Mouse (Mus musculus) intestine, embryonic 15.5 days (tissue): ENCODE data around the gene Dus2. TPM values are rescaled to one million over a fixed set of nuclear protein-coding genes. Genes with fewer than 3 reads are reported as not detected.

Experiments used
- ATAC-seq: fragments of 200-750 bp; cut with Nextera tagmentation; 2 replicates; pipeline ENCODE4 v1.8.0; 2017; ENCODE audit warnings: moderate TSS enrichment, moderate library complexity
- H3K27ac ChIP-seq: fragments of 300-500 bp; sonication (generic); 2 replicates; pipeline ENCODE4 v1.5.1; 2015; ENCODE audit warnings: mild to moderate bottlenecking, inconsistent platforms
- H3K27me3 ChIP-seq: fragments of 300-500 bp; sonication (generic); replicated peaks from 2 replicates; pipeline ENCODE4 v1.6.1; 2015; ENCODE audit warnings: inconsistent platforms
- H3K36me3 ChIP-seq: fragments of 300-500 bp; sonication (generic); 2 replicates; pipeline ENCODE4 v1.6.1; 2015; ENCODE audit warnings: inconsistent platforms
- H3K4me1 ChIP-seq: fragments of 300-500 bp; sonication (generic); replicated peaks from 2 replicates; pipeline ENCODE4 v1.6.1; 2015; ENCODE audit warnings: inconsistent platforms
- H3K4me2 ChIP-seq: fragments of 300-500 bp; sonication (generic); replicated peaks from 2 replicates; pipeline ENCODE4 v1.6.1; 2015; ENCODE audit warnings: mild to moderate bottlenecking, inconsistent platforms
- H3K4me3 ChIP-seq: fragments of 300-500 bp; sonication (generic); replicated peaks from 2 replicates; pipeline ENCODE4 v1.5.1; 2015; ENCODE audit warnings: inconsistent platforms
- H3K9ac ChIP-seq: fragments of 300-500 bp; sonication (generic); 2 replicates; pipeline ENCODE4 v1.6.1; 2015; ENCODE audit warnings: inconsistent platforms
- H3K9me3 ChIP-seq: fragments of 300-500 bp; sonication (generic); 2 replicates; pipeline ENCODE4 v1.6.1; 2016; ENCODE audit warnings: inconsistent platforms
- WGBS: fragments of 180-500 bp; shearing (Covaris S2); methylation state at CpG from one replicate; pipeline ENCODE4 v1.1.7; 2015; 5-methylcytosine and 5-hydroxymethylcytosine counted together
- polyA plus RNA-seq: library from polyadenylated mRNA; unstranded; fragments of >200 nt; fragmentation: Nextera tagmentation; extraction: Ambion mirVana; gene quantifications from 2 replicates; pipeline ENCODE4 v1.2.1, GENCODE M21; 2015

Gene Dus2
- polyA plus RNA-seq, 1 experiment from 2014 or later: 16.2 TPM

DNA sequence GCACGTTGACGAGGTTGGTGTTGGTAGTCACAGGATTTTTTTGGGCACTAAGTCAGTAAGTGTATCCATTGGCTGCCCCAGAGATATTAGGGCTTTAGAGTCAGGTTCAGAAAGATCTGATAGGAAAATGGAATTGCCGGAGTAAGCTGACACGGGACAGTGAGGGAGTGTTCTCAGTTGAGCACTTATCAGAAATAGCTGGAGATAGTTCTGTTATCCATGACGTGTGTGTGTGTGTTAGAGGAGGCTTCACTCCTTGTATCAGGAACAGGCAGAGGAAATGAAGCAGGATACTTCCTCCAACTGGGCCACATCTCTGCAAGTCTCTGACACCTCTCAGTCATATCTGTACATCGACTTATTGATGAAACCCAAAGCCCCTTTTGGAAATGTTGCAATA is 25.1 kb downstream of the Dus2 start:
- Histone ChIP-seq H3K4me2 (no peak overlapping the region), H3K9ac (no peak overlapping the region), H3K27ac (no peak overlapping the region), H3K4me1 (no peaks in the 10 kb centered on the region), H3K4me3 (no peak overlapping the region), H3K9me3 (no peaks in the 10 kb centered on the region), H3K27me3 (no peaks in the 10 kb centered on the region), H3K36me3 (0 out of 2 replicates have a peak, but pooled peaks cover 2% of the 10 kb centered on the region)
- no peak for ATAC-seq
- WGBS: 90% methylated on average over 6 of the region's 6 CpGs

- H3K27me3 ChIP-seq: no peaks in the 10 kb centered on the region
- H3K4me2 ChIP-seq: no peak overlapping the region
- no peak overlapping the region for H3K4me3 ChIP-seq
- no peak overlapping the region for H3K9ac ChIP-seq
- ATAC-seq: no peak
- 89% methylated on average over 7 of the region's 7 CpGs for WGBS
- no peaks in the 10 kb centered on the region for H3K4me1 ChIP-seq
- H3K36me3 ChIP-seq: 0 out of 2 replicates have a peak, but pooled peaks cover 3% of the 10 kb centered on the region
- no peak overlapping the region for H3K27ac ChIP-seq
- H3K9me3 ChIP-seq: no peaks in the 10 kb centered on the region
These were observed 26.0 kb downstream of the Dus2 start for GRCm38 (mm10) chr8:106017130-106017529.

- Histone ChIP-seq H3K9ac (no peak overlapping the region), H3K27ac (no peak overlapping the region), H3K4me3 (no peak overlapping the region), H3K36me3 (0 out of 2 replicates have a peak, but pooled peaks cover 3% of the 10 kb centered on the region), H3K9me3 (no peaks in the 10 kb centered on the region), H3K4me2 (no peak overlapping the region), H3K4me1 (no peaks in the 10 kb centered on the region), H3K27me3 (no peaks in the 10 kb centered on the region)
- no peak for ATAC-seq
- WGBS: 87% methylated on average over 3 of the region's 3 CpGs
These were observed 26.9 kb downstream of the Dus2 start for GRCm38 (mm10) chr8:106018039-106018438.

DNA sequence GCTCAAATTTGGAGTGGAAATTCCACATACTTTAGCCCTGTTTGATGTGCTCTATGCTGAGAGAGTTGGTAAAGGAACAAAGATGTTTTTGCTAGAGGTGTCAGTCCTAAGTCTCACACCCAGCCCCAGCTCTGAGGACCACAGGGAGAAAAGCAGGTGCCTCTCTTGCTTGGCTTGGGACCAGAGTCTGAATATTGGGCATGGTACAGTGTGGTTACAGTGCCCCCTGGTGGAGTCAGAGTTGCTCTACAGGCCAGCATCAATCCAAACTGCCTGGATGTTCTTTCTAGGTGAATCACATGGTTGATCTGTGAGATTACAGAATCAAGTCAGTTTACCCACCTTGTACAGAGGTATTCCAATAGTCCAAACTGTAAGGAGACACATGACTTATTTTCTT is 31.3 kb downstream of the Dus2 start:
- no peaks in the 10 kb centered on the region for H3K9me3 ChIP-seq
- no peak overlapping the region for H3K4me2 ChIP-seq
- H3K36me3 ChIP-seq: peaks cover 5% of the 10 kb centered on the region; the same call in 1 of the 2 replicates
- no peak overlapping the region for H3K9ac ChIP-seq
- ATAC-seq: peak; percentile 53; the same call in 1 of the 2 replicates
- H3K4me1 ChIP-seq: no peaks in the 10 kb centered on the region
- H3K27ac ChIP-seq: no peak overlapping the region
- H3K4me3 ChIP-seq: no peak overlapping the region
- H3K27me3 ChIP-seq: no peaks in the 10 kb centered on the region

GRCm38 (mm10) chr8:106038721-106039120 is 47.6 kb downstream of the Dus2 start:
- no peaks in the 10 kb centered on the region for H3K4me1 ChIP-seq
- no peaks in the 10 kb centered on the region for H3K27me3 ChIP-seq
- no peak overlapping the region for H3K4me3 ChIP-seq
- H3K9me3 ChIP-seq: no peaks in the 10 kb centered on the region
- H3K9ac ChIP-seq: no peak overlapping the region
- no peak overlapping the region for H3K4me2 ChIP-seq
- WGBS: 91% methylated on average over 10 of the region's 10 CpGs
- ATAC-seq: no peak
- H3K36me3 ChIP-seq: 0 out of 2 replicates have a peak, but pooled peaks cover 2% of the 10 kb centered on the region
- H3K27ac ChIP-seq: no peak overlapping the region

DNA sequence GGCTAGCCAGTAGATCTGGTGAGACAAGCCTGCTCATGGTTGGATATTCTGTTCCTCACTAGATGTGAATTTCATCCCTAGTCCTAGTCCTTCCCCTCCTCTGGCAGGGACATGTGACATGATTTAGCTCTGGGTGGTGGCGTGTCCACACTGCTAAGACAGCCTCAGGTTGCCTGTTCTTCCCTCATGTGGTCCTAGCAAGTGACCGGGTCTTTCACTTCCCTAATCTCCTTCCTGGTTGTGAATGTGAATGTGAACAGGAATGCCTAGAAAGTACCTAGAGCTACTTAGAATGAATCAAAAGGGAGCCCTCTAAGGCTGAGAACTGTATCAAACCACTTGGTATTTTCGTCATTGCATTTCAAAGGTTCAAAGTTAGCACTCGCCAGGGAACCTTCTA is 48.5 kb downstream of the Dus2 start:
- WGBS: 81% methylated on average over 4 of the region's 4 CpGs
- H3K9me3 ChIP-seq: no peaks in the 10 kb centered on the region
- H3K27me3 ChIP-seq: no peaks in the 10 kb centered on the region
- no peaks in the 10 kb centered on the region for H3K36me3 ChIP-seq
- H3K9ac ChIP-seq: no peak overlapping the region
- H3K27ac ChIP-seq: no peak overlapping the region
- H3K4me2 ChIP-seq: no peak overlapping the region
- ATAC-seq: no peak
- no peaks in the 10 kb centered on the region for H3K4me1 ChIP-seq
- no peak overlapping the region for H3K4me3 ChIP-seq

- peak; percentile 47; the same call in 1 of the 2 replicates for ATAC-seq
- 71% methylated on average over 4 of the region's 4 CpGs for WGBS
- Histone ChIP-seq H3K27ac (no peak overlapping the region), H3K9me3 (no peaks in the 10 kb centered on the region), H3K4me2 (no peak overlapping the region), H3K27me3 (no peaks in the 10 kb centered on the region), H3K36me3 (0 out of 2 replicates have a peak, but pooled peaks cover 4% of the 10 kb centered on the region), H3K4me1 (no peaks in the 10 kb centered on the region), H3K4me3 (no peak overlapping the region), H3K9ac (no peak overlapping the region)
These were observed 49.1 kb downstream of the Dus2 start for GRCm38 (mm10) chr8:106040218-106040617.

DNA sequence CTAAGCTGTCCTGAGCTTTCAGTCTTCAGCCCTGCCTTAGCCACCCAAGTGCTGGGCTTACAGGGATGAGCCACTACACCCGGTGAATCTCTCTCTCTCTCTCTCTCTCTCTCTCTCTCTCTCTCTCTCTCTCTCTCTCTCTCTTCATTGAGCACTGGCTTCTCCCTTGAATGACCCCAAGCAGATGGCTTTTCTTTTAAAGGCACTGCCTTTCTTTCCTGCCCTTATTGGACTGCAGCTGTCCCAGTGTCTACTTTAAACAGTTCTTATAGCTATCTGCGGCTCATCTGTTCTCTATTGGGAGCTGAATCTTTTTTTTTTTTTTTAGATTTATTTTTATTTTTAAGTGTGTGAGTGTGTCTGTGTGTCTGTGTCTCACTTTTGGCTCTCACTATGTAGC is 51.9 kb downstream of the Dus2 start:
- Histone ChIP-seq H3K27ac (no peak overlapping the region), H3K9me3 (no peaks in the 10 kb centered on the region)

DNA sequence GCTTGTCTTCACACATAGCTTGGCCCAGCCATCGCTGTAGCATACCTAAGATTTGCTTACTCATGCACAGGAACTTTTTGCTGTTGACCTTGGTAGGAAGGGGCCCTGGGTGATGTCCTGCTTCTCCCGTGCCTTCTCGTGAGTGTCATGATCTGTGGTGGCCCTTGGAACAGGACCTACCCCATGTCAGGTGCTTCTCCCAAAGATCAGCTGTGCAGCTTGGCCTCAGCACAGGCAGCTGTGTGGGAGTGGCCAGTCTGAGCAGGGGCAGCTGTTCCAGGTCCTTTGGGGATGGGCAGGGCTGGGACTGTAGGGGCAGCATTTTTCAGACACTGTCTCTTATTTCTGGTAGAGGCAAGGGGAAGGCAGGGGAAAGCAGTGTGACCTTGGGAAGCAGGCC is 53.0 kb downstream of the Dus2 start:
- no peak for ATAC-seq
- Histone ChIP-seq H3K4me2 (no peak overlapping the region), H3K4me1 (0 out of 2 replicates have a peak, but pooled peaks cover 3% of the 10 kb centered on the region), H3K27me3 (no peaks in the 10 kb centered on the region), H3K9ac (no peak overlapping the region), H3K4me3 (no peak overlapping the region), H3K36me3 (0 out of 2 replicates have a peak, but pooled peaks cover 4% of the 10 kb centered on the region), H3K27ac (no peak overlapping the region), H3K9me3 (no peaks in the 10 kb centered on the region)
- WGBS: 79% methylated on average over 3 of the region's 3 CpGs

More for the DNA sequence above, 51.9 kb downstream of the Dus2 start:
- 0 out of 2 replicates have a peak, but pooled peaks cover 3% of the 10 kb centered on the region for H3K4me1 ChIP-seq
- WGBS: 58% methylated on average over 2 of the region's 2 CpGs
- H3K27me3 ChIP-seq: no peaks in the 10 kb centered on the region
- 0 out of 2 replicates have a peak, but pooled peaks cover 4% of the 10 kb centered on the region for H3K36me3 ChIP-seq
- H3K4me2 ChIP-seq: no peak overlapping the region
- no peak for ATAC-seq
- H3K9ac ChIP-seq: no peak overlapping the region
- no peak overlapping the region for H3K4me3 ChIP-seq

DNA sequence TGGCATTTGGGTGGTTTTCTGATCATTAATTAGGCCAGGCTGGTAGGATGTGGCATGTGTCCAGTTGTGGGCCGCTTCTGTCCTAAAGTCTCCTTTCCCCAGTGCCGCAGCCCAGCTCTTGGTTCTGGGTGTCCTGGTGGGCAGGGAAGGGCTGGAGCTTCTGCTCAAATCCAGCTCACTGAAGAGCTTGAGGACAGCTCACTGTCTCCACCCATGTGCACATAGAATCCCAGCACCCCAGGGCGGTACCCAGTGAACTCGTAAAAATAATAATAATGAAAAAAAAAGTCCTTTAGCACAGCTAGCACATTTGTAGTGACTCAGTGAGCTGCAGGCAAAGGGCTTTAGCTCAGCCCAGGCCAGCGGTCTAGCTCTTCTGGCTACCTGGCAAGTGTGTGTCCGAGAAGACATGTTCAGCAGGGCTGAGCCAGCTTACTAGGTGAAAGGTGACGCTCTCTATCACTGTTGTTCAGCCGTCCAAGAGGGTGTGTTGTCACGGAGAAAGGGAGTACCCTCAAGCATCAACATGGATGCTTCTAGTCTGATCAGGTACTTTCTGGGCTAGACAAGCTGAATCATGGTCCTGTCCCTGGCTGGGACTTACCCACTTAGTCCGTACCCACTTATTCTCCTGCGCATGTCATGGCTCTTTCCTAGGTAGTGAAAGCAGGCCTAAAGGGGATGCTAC is 55.9 kb downstream of the Dus2 start:
- H3K9ac ChIP-seq: no peak overlapping the region
- no peak overlapping the region for H3K4me2 ChIP-seq
- ATAC-seq: no peak
- 0 out of 2 replicates have a peak, but pooled peaks cover 3% of the 10 kb centered on the region for H3K4me1 ChIP-seq
- H3K27ac ChIP-seq: no peak overlapping the region
- no peaks in the 10 kb centered on the region for H3K27me3 ChIP-seq
- WGBS: 89% methylated on average over 11 of the region's 11 CpGs
- H3K9me3 ChIP-seq: no peaks in the 10 kb centered on the region
- 0 out of 2 replicates have a peak, but pooled peaks cover 7% of the 10 kb centered on the region for H3K36me3 ChIP-seq
- no peak overlapping the region for H3K4me3 ChIP-seq

DNA sequence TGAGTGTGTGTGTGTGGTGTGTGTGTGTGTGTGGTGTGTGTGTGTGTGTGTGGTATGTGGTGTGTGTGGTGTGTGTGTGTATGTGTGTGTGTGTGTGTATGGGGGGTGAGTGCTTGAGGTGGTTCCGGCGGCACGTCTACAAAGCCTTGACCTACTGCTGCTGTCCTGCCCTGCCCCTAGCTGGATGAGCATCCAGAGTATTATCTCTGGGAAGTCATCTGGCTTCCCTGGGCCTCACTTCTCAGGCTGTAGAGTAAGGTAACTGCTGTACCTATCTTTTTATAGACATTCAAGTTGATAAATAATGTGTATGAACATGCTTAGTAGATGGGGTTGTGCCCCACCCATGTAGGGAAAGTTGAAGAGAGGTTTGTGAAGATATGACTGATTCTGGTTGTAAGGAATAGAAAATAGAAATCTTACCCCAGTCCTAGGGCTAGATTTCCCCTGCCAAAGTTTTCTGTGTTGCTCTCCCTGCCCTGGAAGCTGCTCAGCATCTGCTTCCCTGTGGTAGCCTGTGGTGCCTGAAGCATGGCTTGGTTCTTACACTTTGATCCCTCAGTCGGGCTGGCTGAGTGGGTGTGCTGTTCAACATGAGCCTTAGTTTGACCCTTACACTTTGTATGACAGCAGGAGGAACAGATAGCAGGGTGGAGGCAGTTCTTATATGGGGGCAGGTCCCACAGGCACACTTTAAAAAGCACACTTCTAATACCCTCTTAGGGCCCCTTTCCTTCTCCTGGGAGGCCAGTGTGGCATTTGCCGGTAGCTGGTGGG is 56.9 kb downstream of the Dus2 start:
- 63% methylated on average over 5 of the region's 5 CpGs for WGBS
- peak; percentile 85 for ATAC-seq

GRCm38 (mm10) chr8:106049840-106050239 is 58.7 kb downstream of the Dus2 start:
- 0 out of 2 replicates have a peak, but pooled peaks cover 9% of the 10 kb centered on the region for H3K36me3 ChIP-seq
- H3K9me3 ChIP-seq: no peaks in the 10 kb centered on the region
- peaks cover 7% of the 10 kb centered on the region for H3K4me1 ChIP-seq
- H3K9ac ChIP-seq: no peak overlapping the region
- H3K27ac ChIP-seq: no peak overlapping the region
- no peak overlapping the region for H3K4me3 ChIP-seq
- WGBS: 91% methylated on average over 6 of the region's 6 CpGs
- H3K27me3 ChIP-seq: no peaks in the 10 kb centered on the region
- no peak for ATAC-seq
- no peak overlapping the region for H3K4me2 ChIP-seq

More for the DNA sequence above, 56.9 kb downstream of the Dus2 start:
- Histone ChIP-seq H3K9me3 (no peaks in the 10 kb centered on the region), H3K36me3 (0 out of 2 replicates have a peak, but pooled peaks cover 7% of the 10 kb centered on the region), H3K27ac (peak overlapping the region; percentile 36; the same call in 1 of the 2 replicates), H3K4me2 (no peak overlapping the region), H3K4me1 (0 out of 2 replicates have a peak, but pooled peaks cover 3% of the 10 kb centered on the region), H3K27me3 (no peaks in the 10 kb centered on the region), H3K4me3 (no peak overlapping the region), H3K9ac (no peak overlapping the region)
